Mouse (Mus musculus) adrenal gland, postnatal 36 days (tissue): Measurements from ENCODE around the gene Eci2. TPM values are rescaled to one million over a fixed set of nuclear protein-coding genes. Genes with fewer than 3 reads are reported as not detected.

Experiments used
- total RNA-seq, 2 experiments: library from RNA; stranded (reverse); gene quantifications; 2 replicates each; pipeline ENCODE4 v1.2.3; 2021

Gene Eci2
- total RNA-seq, 2 experiments from 2014 or later = 110 to 129 TPM

Other genes starting within 250 kb of the Eci2 start
- 10 to 100 TPM; 76.2 to 94.2 TPM for gene Prpf4b, start 151.8 kb downstream of the Eci2 start, total RNA-seq
- 1 to 10 TPM in 1 of 2 experiments, under 1 TPM in 1; 0.76 to 1.4 TPM for gene Fam217a, start 102.8 kb downstream of the Eci2 start, total RNA-seq
- not detected for gene 4933417A18Rik, start 102.7 kb downstream of the Eci2 start, total RNA-seq
- gene Eci3, start 63.3 kb downstream of the Eci2 start, total RNA-seq = 1 to 10 TPM; 2.0 to 2.1 TPM